Mouse (Mus musculus) embryonic fibroblast, embryonic 13.5 days (primary cell): ENCODE results near the gene Aire.

Experiments used
- CTCF ChIP-seq: IDR thresholded peaks from 2 replicates; pipeline ENCODE4 v1.5.1; 2011; ENCODE audit warnings: mild to moderate bottlenecking, control low read depth, low read length, moderate library complexity, borderline replicate concordance; ENCODE audit not compliant: insufficient read depth
- POLR2A ChIP-seq: IDR thresholded peaks from 2 replicates; pipeline ENCODE4 v1.6.1; 2011; ENCODE audit warnings: low read depth, mild to moderate bottlenecking, control low read depth, low read length, moderate library complexity

- TF ChIP-seq CTCF: no peak
- no peak for TF ChIP-seq POLR2A
Observed at GRCm38 (mm10) chr10:78031987-78032386, 11.4 kb downstream of the Aire start.
